Mouse (Mus musculus): ENCODE measurements around the gene Hist1h2ah.

GRCm38 (mm10) chr13:22039951-22040463, 4.6 kb upstream of the Hist1h2ah start:
- no peak for TF ChIP-seq POLR2A (IDR thresholded peaks at IDR 0.05; ENCODE audit: insufficient read length, low read depth)
- TF ChIP-seq TCF3 (IDR thresholded peaks at IDR 0.05; ENCODE audit: insufficient read length, low read depth), result no peak
- TF ChIP-seq USF1 (IDR thresholded peaks at IDR 0.05; ENCODE audit: low read depth), result no peak
- TF ChIP-seq E2F4 (IDR thresholded peaks at IDR 0.05; ENCODE audit: insufficient read depth), result no peak
